Mouse (Mus musculus) C2C12 (cell line): ENCODE measurements at regions not wholly inside any gene's neighbourhood (a gene's known extent, or its start where the extent isn't known, plus 50 kb on each side); places are given as distances from the start of the nearest gene placed in this dataset.

Experiments used
- CEBPB ChIP-seq: IDR thresholded peaks from one replicate; pipeline ENCODE4 v1.6.1; 2011; ENCODE audit warnings: low read depth, mild to moderate bottlenecking, control low read depth, moderate library complexity
- CTCF ChIP-seq: IDR thresholded peaks from one replicate; pipeline ENCODE4 v1.5.1; 2011; ENCODE audit not compliant: control insufficient read depth, insufficient read depth, insufficient read length
- FOSL1 ChIP-seq: IDR thresholded peaks from one replicate; pipeline ENCODE4 v1.8.0; 2011; ENCODE audit warnings: mild to moderate bottlenecking, low read length; ENCODE audit not compliant: poor library complexity, insufficient read depth, severe bottlenecking
- MAX ChIP-seq: IDR thresholded peaks from one replicate; pipeline ENCODE4 v1.6.1; 2011; ENCODE audit warnings: mild to moderate bottlenecking, control low read depth
- MYOD1 ChIP-seq: IDR thresholded peaks from one replicate; pipeline ENCODE4 v1.6.1; 2011; ENCODE audit warnings: low read depth; ENCODE audit not compliant: control insufficient read depth, insufficient read length
- USF1 ChIP-seq: IDR thresholded peaks from one replicate; pipeline ENCODE4 v1.6.1; 2011; ENCODE audit warnings: low read depth, mild to moderate bottlenecking, control low read depth, moderate library complexity

GRCm38 (mm10) chr8:127684213-127684612 lies 620.5 kb downstream of the Pard3 start:
- TF ChIP-seq CTCF (no peak), CEBPB (no peak), USF1 (no peak), MAX (no peak), FOSL1 (no peak), MYOD1 (no peak)
